Mouse (Mus musculus) cerebellum, postnatal 36 days (tissue): Measurements from ENCODE around the gene Ccm2.

ENCODE experiments used
- DNase-seq, 2 experiments: peaks; one replicate each; pipeline ENCODE4 v3.0.0; 2021 to 2022; ENCODE audit warnings: mixed read lengths in 2 of 2

The Ccm2 gene

GRCm38 (mm10) chr11:6586660-6587059, 40.0 kb downstream of the Ccm2 start:
- no peak for DNase-seq

GRCm38 (mm10) chr11:6587249-6587940, 40.7 kb downstream of the Ccm2 start:
- peak; percentile 77 to 83 for DNase-seq

- DNase-seq: no peak
Measured at GRCm38 (mm10) chr11:6588295-6588694, 41.6 kb downstream of the Ccm2 start.

- no peak for DNase-seq
Measured at GRCm38 (mm10) chr11:6589838-6590237, 43.2 kb downstream of the Ccm2 start.

GRCm38 (mm10) chr11:6590933-6591675, 44.4 kb downstream of the Ccm2 start:
- no peak for DNase-seq

GRCm38 (mm10) chr11:6593406-6593805, 46.7 kb downstream of the Ccm2 start:
- DNase-seq: no peak

- peak in 1 of 2 experiments; percentile 57 for DNase-seq
Measured at GRCm38 (mm10) chr11:6594845-6595244, 48.2 kb downstream of the Ccm2 start.

- DNase-seq: no peak
Measured at GRCm38 (mm10) chr11:6595339-6595738, 48.7 kb downstream of the Ccm2 start.

- peak in 1 of 2 experiments; percentile 32 for DNase-seq
Measured at GRCm38 (mm10) chr11:6596205-6596604, 49.5 kb downstream of the Ccm2 start.

- no peak for DNase-seq
Measured at GRCm38 (mm10) chr11:6596616-6597015, 49.9 kb downstream of the Ccm2 start.

- DNase-seq: no peak
Measured at GRCm38 (mm10) chr11:6597523-6597922, 50.8 kb downstream of the Ccm2 start.

GRCm38 (mm10) chr11:6598191-6598889, 51.7 kb downstream of the Ccm2 start:
- DNase-seq: no peak

GRCm38 (mm10) chr11:6599011-6599681, 52.5 kb downstream of the Ccm2 start:
- DNase-seq: peak in 1 of 2 experiments; percentile 23

- peak in 1 of 2 experiments; percentile 19 for DNase-seq
Measured at GRCm38 (mm10) chr11:6599831-6600230, 53.1 kb downstream of the Ccm2 start.

GRCm38 (mm10) chr11:6600284-6600944, 53.7 kb downstream of the Ccm2 start:
- DNase-seq: no peak

- DNase-seq: no peak
Measured at GRCm38 (mm10) chr11:6601649-6602480, 55.2 kb downstream of the Ccm2 start.

- DNase-seq: no peak
Measured at GRCm38 (mm10) chr11:6602662-6603061, 56.0 kb downstream of the Ccm2 start.

GRCm38 (mm10) chr11:6603224-6603623, 56.5 kb downstream of the Ccm2 start:
- no peak for DNase-seq

- peak; percentile 64 to 71 for DNase-seq
Measured at GRCm38 (mm10) chr11:6603887-6604603, 57.4 kb downstream of the Ccm2 start.

GRCm38 (mm10) chr11:6604604-6604936, 57.9 kb downstream of the Ccm2 start:
- no peak for DNase-seq

- peak in 1 of 2 experiments; percentile 53 for DNase-seq
Measured at GRCm38 (mm10) chr11:6605021-6605481, 58.4 kb downstream of the Ccm2 start.
